Mouse (Mus musculus): Measurements from ENCODE around the gene Adamtsl3.

GRCm38 (mm10) chr7:82339214-82339613 lies 3.7 kb downstream of the Adamtsl3 start:
- TF ChIP-seq CTCF (IDR thresholded peaks at IDR 0.05; ENCODE audit: borderline replicate concordance, insufficient read depth, low read length) (no peak), POLR2A (IDR thresholded peaks at IDR 0.05; ENCODE audit: low read depth, low read length) (no peak)
